Mouse (Mus musculus): ENCODE results near the gene Ggct.

Ggct gene

GRCm38 (mm10) chr6:54948682-54949081 lies 44.1 kb downstream of the Ggct start:
- DNase-seq (ENCODE audit: low read depth) = no peak

DNA sequence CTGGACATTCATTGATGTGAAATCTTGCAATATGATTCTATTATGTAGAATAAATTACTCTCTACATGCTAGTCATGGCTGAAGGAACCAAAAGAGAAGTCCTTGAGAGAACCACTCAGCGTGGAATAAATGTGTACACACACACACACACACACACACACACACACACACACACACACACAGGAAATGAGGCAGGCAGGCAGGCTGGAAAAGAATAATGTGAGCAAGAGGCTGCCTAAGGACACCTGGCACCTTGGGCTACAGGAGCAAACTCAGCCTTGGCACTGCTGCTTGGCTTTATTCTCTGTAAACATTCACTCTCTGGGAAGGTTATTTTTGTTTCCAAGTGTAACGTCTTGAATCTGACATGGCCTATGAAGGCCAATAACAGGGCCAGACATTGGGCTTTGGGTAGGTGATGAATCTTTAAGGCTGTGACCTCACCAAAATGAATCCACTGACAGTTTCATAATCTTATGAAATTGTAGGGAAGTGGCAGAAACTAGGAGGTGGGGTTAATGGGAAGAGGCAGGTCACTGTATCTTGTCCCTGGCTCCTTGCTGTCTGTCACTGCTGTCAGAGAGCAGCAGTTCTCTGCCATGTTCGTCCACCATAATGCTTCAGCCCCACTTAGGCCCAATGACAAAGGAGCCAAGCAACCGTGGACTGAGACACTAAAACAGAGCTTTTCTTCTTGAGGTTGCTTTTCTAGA lies 46.4 kb downstream of the Ggct start:
- no peak for DNase-seq (ENCODE audit: low read depth)

GRCm38 (mm10) chr6:54944551-54944950 lies 48.2 kb downstream of the Ggct start:
- DNase-seq (ENCODE audit: low read depth) = no peak

GRCm38 (mm10) chr6:54943753-54944152 lies 49.0 kb downstream of the Ggct start:
- DNase-seq (ENCODE audit: low read depth) = no peak

- no peak for DNase-seq (ENCODE audit: low read depth)
Observed at GRCm38 (mm10) chr6:54943292-54943691, 49.5 kb downstream of the Ggct start.

DNA sequence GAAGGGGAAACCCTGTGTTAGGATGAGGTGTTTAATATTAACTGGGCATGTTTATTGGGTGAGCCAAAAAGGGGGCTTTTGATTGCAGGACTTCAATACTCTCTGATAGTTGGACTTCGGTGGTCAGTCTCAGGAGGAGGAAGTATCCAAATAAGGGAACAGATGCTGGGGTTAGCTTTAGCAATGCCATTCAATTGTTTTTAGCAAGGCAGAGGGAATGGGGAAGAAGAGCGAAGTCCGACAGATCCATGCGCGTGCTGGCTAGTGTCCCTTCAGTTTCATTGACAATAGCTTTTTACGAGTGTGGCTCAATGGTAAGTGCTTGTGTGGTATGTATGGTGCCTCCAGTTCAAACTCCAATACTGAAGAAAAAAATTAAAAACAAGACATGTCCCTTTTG lies 51.6 kb downstream of the Ggct start:
- no peak for DNase-seq (ENCODE audit: low read depth)

DNA sequence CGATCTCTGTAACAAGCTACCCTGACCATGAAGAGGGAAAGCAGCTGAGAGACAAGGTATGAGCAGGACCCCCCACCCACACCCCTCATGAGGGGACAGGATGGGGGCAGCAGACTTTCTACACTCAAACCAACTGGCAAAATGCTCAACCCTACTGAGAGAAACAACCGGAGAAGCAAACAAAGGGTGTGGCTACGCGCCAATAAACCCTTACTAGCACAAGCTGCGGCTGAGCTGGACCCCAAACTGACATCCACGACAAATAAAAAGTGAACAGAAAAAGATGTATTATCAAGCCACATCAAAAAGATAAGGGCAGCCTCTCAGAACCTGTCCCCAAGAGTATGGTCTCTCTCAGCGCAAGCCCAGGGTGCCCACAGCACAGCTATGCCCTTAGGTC lies 52.6 kb downstream of the Ggct start:
- no peak for DNase-seq (ENCODE audit: low read depth)

- peak; percentile 84 for DNase-seq (ENCODE audit: low read depth)
Observed at GRCm38 (mm10) chr6:54939631-54940030, 53.1 kb downstream of the Ggct start.

DNA sequence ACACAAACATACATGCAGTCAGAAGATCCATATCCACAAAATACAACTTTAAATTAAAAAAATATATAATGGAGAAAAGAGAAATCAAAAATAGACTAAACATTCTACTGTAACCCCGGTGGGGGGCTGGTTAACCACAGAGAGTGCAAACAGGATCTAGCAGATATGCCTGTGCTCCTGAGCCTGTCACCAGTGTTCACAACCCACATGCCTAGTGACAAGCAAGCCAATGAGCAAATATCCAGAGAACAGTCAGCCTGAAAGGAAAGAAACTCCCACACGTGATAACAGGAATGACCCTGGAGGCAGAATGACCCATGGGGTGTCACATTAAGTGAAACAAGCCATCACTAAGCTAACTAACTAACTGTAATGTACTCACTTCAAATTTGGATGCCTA lies 56.3 kb downstream of the Ggct start:
- peak; percentile 44 for DNase-seq (ENCODE audit: low read depth)

DNA sequence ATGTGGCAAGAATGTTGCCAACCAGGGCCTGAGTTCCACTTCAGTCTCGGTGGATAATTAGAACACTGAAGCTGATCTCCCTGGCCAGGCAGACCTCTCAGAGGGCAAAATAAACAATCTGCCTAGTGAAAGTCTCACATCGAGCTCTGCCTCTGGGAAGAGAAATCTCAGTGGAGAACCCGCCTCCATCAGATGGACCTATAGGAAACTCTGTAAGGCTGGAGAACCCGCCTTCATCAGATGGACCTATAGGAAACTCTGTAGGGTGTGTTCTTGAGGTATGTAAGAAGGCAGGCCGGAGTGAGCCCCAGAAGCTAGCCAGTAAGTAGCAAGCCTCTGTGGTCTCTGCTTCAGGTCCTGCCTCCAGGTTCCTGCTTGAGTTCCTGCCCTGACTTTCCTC lies 57.8 kb downstream of the Ggct start:
- DNase-seq (ENCODE audit: low read depth) = no peak

DNA sequence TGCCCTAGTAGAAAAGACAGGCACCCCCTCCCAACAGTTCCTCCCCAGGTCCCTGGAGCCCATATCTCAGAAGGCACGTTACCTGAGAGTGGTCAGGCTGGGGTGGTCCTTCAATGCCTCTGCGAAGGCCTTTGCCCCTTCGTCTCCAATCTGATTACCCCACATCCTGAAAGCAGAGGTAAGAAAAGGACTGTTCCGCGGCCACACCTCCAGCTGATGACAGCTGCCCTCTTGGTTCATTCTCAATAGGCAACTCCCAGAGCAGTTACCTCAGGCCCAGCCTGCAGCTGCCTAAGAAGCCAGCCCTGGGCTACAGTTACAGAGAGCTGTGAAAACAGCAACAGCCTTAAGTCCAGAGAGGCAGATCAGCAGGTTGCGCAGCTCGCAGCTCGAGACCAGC lies 58.4 kb downstream of the Ggct start:
- DNase-seq (ENCODE audit: low read depth) = no peak

GRCm38 (mm10) chr6:54933866-54934265 lies 58.9 kb downstream of the Ggct start:
- DNase-seq (ENCODE audit: low read depth) = no peak

DNA sequence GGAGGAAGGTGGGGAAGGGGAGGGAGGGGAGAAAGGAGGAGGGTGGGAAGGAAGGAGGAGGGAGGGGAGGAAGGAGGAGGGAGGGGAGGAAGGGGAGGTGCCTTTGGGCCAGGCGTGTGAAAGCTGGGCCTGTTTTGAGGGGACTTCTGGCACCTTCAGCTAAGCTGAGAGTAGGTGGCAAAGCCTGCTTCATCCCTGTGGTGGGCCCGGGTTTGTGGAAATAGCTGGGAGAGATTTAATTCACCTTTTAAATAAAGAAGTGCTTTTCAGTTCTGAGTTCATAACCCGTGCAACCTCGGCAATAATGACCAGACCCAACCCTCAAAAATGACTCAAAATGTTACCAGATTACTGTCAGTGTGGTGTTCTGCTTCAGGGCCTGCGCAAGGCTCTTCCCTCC lies 59.5 kb downstream of the Ggct start:
- DNase-seq (ENCODE audit: low read depth) = no peak

Measured in 416B (cell line).